Mouse (Mus musculus) spleen, adult 12 weeks (tissue): ENCODE data around the gene Ankrd55.

Experiments used
- DNase-seq: peaks from one replicate; pipeline ENCODE4 v3.0.0; 2022; ENCODE audit warnings: low spot score

The Ankrd55 gene

DNA sequence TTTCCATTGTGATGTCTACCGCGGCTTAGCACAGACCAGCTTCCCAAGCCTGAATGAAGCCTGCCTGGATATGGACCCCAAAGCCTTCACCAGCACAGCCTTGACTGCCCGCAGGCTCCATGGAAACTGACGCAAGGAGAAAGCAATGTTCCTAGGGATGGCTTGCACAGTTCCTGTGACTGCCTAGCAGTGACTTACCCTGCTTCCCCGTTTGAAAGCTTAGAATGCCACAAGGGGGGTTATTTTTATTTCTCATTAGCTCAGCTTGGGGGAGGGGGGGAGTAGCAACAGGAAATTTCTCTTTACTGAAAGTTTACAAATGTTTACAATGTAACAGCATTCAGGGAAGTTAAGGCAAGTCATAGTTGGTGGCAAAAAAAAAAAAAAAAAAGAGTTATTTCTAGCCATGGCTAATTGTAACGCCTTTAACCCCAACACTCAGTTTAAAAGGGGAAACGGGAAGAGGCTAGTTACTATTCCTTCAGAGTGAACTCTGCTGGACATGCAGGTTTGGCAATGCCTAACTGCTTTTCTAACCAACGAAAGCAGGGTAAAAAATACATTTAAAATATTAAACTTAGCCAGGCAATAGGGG, 56.1 kb downstream of the Ankrd55 start:
- DNase-seq: no peak

DNA sequence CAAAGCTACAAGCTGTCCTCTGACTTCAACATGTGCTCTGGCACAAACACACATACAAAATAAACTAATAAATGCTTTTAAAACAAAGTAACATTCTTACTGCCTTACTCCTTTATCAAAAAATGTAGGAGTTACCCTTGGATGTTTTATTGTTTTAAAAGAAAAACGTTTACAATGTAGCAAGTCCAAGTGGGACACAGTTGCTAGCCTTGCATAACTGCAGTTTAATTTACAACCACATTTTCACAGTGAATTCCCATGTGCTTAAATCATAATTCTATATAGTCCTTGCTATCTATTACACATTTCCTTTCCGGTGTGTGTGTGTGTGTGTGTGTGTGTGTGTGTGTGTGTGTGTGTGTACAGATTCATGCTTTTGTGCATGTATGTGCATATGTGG, 57.3 kb downstream of the Ankrd55 start:
- no peak for DNase-seq

GRCm38 (mm10) chr13:112346031-112346430, 57.8 kb downstream of the Ankrd55 start:
- DNase-seq: no peak

- DNase-seq: no peak
Measured at GRCm38 (mm10) chr13:112346659-112347142, 58.5 kb downstream of the Ankrd55 start.

- DNase-seq: no peak
Measured at GRCm38 (mm10) chr13:112348250-112348649, 60.0 kb downstream of the Ankrd55 start.

- DNase-seq: no peak
Measured at GRCm38 (mm10) chr13:112348896-112349484, 60.7 kb downstream of the Ankrd55 start.

GRCm38 (mm10) chr13:112349500-112349899, 61.2 kb downstream of the Ankrd55 start:
- DNase-seq: no peak

DNA sequence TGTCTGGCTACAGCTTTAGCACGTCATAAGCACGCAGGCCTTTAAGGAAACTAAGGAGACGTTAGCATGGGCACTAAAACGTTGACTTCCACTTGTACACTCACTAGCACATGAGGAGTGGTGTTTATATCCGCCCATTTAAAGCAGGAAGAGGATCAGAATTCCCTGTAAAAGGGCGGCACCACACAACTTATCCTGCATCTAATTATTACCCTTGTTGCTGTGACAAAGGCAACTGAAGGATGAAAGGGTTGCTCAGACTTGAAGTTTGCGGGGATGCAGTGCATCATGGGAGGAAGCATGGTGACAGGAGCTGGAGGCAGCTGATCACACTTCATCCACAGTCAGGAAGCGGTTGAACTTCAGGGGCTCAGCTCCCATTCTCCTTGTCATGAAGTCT, 63.7 kb downstream of the Ankrd55 start:
- DNase-seq: no peak

- DNase-seq: no peak
Measured at GRCm38 (mm10) chr13:112354109-112354867, 66.0 kb downstream of the Ankrd55 start.

DNA sequence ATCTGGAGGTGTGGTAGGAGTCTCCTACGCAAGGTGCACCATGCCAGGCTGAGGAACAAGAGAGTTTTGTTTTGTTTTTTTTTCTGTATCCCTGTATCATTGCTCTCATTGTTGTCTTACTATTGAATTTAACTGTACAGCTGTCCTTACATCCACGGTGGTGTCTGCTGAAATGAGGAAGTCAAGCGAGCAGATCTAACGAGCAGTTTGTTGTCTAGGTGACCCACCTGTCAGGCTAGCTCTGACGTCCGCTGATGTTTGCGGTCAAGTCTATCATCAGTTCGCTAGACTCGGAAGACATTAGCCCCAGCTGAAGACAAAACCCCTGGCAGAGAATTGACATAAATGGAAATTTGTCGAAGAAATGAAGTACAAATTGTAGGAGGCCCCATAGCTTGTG, 66.7 kb downstream of the Ankrd55 start:
- DNase-seq: no peak

- no peak for DNase-seq
Measured at GRCm38 (mm10) chr13:112355794-112356486, 67.7 kb downstream of the Ankrd55 start.

GRCm38 (mm10) chr13:112361575-112361974, 73.3 kb downstream of the Ankrd55 start:
- DNase-seq: no peak

DNA sequence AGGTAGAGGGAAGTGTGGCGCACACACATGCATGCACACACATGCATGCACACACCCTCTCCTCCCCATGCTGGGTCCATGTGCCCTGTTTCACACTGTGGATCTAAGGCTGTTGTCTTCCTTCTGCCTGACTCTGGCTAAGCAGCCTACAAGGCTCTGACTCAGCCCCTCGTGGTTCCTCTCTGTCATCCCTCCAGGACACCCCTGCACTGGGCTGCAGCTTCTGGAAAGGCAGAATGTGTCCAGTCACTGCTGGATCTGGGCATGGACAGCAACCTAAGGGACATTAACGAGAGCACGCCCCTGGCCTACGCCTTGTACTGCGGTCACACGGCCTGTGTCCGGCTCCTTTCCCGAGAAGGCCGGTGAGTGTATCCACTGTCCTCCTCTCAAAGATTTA, 75.0 kb downstream of the Ankrd55 start:
- no peak for DNase-seq

- DNase-seq: no peak
Measured at GRCm38 (mm10) chr13:112363746-112364145, 75.5 kb downstream of the Ankrd55 start.

GRCm38 (mm10) chr13:112364698-112365097, 76.4 kb downstream of the Ankrd55 start:
- no peak for DNase-seq

- no peak for DNase-seq
Measured at GRCm38 (mm10) chr13:112365303-112365702, 77.1 kb downstream of the Ankrd55 start.

DNA sequence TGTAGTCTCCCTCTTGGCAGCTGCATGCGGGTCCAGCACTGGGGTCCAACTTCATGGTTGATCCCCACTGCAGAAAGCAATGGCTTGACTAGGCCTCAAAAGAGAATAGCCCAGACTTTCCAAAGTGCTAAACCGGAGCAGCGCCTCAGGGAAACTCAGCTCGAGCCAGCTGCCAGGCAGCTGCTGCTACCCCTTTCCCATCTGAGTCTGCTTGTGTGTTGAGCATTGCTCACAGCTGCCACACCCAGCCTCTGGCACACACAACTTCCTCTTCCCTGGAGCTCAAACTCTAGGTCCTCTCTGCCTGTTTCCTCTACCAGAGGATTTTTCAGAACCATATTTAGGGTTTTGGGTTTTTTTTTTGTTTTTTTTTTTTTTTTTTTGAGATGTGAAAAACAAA, 77.5 kb downstream of the Ankrd55 start:
- no peak for DNase-seq

DNA sequence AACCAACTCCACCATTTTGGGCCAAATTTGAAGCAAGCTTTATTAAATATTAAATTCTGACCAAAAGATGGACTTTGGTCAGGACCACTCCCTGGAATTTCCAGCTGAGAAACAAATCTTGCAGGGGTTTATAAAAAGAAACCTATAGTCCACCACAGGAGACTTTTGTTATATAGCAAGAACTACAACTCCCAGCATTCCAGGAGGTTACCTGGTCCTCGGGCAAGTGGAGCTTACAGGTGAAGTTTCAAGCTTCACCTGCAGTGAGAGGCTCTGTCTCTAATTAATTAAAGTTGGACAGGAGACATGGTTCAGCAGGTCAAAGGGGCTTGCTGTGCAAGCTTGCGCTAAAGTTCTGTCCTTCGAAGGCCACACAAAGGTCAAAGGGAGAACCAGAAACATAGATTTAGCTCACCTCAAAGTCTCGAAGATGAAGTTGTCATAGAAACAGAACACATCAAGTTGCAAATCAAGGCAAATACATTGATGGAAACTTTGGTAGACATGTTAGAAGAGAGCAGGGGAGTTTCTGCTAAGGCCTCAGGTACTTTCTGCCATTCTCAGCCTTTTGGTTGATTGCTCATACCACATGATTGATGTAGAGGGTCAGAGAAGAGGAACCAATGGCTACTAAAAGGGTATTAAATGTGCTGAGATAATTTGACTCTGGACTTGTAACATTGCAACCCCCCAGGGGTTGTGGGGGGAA, 78.2 kb downstream of the Ankrd55 start:
- DNase-seq: no peak

- DNase-seq: no peak
Measured at GRCm38 (mm10) chr13:112371729-112372128, 83.5 kb downstream of the Ankrd55 start.

GRCm38 (mm10) chr13:112375766-112376165, 87.5 kb downstream of the Ankrd55 start:
- DNase-seq: no peak

GRCm38 (mm10) chr13:112378782-112379305, 90.6 kb downstream of the Ankrd55 start:
- DNase-seq: no peak

- no peak for DNase-seq
Measured at GRCm38 (mm10) chr13:112381476-112381875, 93.2 kb downstream of the Ankrd55 start.
